ENCODE assay signal across 28 mouse cellular contexts in the genomic region with DNA sequence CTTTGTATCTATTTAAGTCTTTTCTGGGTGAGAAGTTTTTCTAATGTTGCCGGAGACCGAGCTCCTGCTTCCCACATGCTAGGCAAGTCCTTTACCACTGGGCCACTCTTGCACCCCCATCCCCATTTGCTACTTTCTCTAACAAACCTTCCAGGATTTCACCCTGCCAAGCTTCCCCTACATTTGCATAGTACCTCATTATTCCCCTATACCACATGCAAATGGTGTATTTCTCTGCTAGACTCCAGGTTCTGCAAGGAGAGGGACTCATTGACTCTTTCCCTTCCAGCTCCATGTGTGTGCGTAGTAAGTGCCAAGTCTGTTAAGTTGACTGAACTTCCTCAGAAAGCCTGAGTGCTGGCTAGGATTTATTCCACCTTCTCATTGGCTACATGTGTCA. TPM values are rescaled to one million over a fixed set of nuclear protein-coding genes. Genes with fewer than 3 reads are reported as not detected.
"Had no signal": no experiment of that assay in that cellular context is flagged by ENCODE, and none has a peak within 500 bp of the region (broad histone marks: within the 10 kb centered on the region; RNA-seq: fewer than 3 reads in every experiment).

No protein-coding gene starts in this region.

- H3K9ac ChIP-seq: heart, embryonic 13.5 days; heart, embryonic 15.5 days; hindbrain, embryonic 13.5 days; hindbrain, embryonic 15.5 days; kidney, embryonic 15.5 days; limb, embryonic 13.5 days; limb, embryonic 15.5 days; liver, embryonic 12.5 days; liver, embryonic 14.5 days had no signal

- H3K27ac ChIP-seq: heart, adult 2 months; heart, embryonic 13.5 days; heart, embryonic 15.5 days; hindbrain, embryonic 13.5 days; hindbrain, embryonic 15.5 days; hindbrain, postnatal 0 days; kidney, embryonic 15.5 days; kidney, postnatal 0 days; limb, embryonic 13.5 days; limb, embryonic 15.5 days; liver, embryonic 12.5 days; liver, embryonic 14.5 days had no signal

- H3K36me3 ChIP-seq: heart, embryonic 13.5 days; heart, embryonic 15.5 days; hindbrain, embryonic 13.5 days; hindbrain, embryonic 15.5 days; kidney, embryonic 15.5 days; limb, embryonic 13.5 days; limb, embryonic 15.5 days; liver, embryonic 12.5 days had no signal

- H3K4me3 ChIP-seq: heart, adult 2 months; heart, embryonic 13.5 days; heart, embryonic 15.5 days; hindbrain, embryonic 13.5 days; hindbrain, embryonic 15.5 days; kidney, embryonic 15.5 days; limb, embryonic 13.5 days; limb, embryonic 15.5 days; liver, embryonic 12.5 days had no signal

- H3K9me3 ChIP-seq: heart, embryonic 13.5 days; heart, embryonic 15.5 days; hindbrain, embryonic 13.5 days; hindbrain, embryonic 15.5 days; kidney, embryonic 15.5 days; limb, embryonic 13.5 days; limb, embryonic 15.5 days; liver, embryonic 12.5 days had no signal

- ATAC-seq: hindbrain, postnatal 0 days; intestine, embryonic 16.5 days; liver, embryonic 12.5 days had no signal

- H3K27me3 ChIP-seq: heart, embryonic 15.5 days; hindbrain, embryonic 15.5 days; limb, embryonic 15.5 days had no signal

- H3K4me2 ChIP-seq: heart, embryonic 11.5 days; heart, embryonic 13.5 days; heart, embryonic 15.5 days; hindbrain, embryonic 13.5 days; hindbrain, embryonic 15.5 days; kidney, embryonic 15.5 days; limb, embryonic 13.5 days; limb, embryonic 15.5 days; liver, embryonic 12.5 days had no signal

- H3K4me1 ChIP-seq: hindbrain, embryonic 15.5 days; limb, embryonic 13.5 days had no signal

- DNase-seq: gastrocnemius, postnatal 14 days; gastrocnemius, postnatal 36 days; heart, adult 11 months; heart, adult 2 months; heart, postnatal 14 days; heart, postnatal 36 days; kidney, adult 11 months; kidney, adult 2 months; kidney, adult 9 months; kidney, postnatal 14 days; kidney, postnatal 36 days; layer of hippocampus, adult 9-11 months; layer of hippocampus, postnatal 36 days; left cerebral cortex, postnatal 4 days had no signal

RNA-seq across cellular contexts. Expression of gene Ndnf, which starts 5.1 kb away (rescaled TPM):
- polyA plus RNA-seq: liver, adult 2 months had no signal
